Mouse (Mus musculus): ENCODE measurements at regions not wholly inside any gene's neighbourhood (a gene's known extent, or its start where the extent isn't known, plus 50 kb on each side); places are given as distances from the start of the nearest gene placed in this dataset.

- no peak for DNase-seq (ENCODE audit: low spot score in 2 of 2)
These were observed 348.8 kb downstream of the Hs3st3b1 start for GRCm38 (mm10) chr11:63573271-63573670.

DNA sequence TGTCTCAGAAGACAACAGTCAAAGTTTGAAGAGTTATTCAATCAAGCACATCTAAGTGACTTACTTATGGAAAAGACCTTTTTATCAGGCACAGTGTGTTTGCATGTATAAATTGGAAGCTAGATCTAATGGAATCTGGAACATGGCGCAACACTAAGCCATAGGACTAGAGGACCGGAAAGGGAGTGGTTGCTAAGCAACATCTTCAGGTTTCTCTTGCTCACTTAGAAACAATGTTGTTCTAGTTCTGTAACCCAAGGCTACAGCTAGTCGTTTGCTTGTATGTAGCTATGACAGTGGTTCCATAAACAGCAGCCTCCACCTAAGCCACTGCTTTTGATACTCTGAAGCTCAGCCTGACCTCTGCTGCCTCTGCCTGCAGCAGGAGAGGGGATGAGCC lies 338.8 kb downstream of the Hs3st3b1 start:
- no peak for DNase-seq (ENCODE audit: low spot score in 2 of 2)

DNA sequence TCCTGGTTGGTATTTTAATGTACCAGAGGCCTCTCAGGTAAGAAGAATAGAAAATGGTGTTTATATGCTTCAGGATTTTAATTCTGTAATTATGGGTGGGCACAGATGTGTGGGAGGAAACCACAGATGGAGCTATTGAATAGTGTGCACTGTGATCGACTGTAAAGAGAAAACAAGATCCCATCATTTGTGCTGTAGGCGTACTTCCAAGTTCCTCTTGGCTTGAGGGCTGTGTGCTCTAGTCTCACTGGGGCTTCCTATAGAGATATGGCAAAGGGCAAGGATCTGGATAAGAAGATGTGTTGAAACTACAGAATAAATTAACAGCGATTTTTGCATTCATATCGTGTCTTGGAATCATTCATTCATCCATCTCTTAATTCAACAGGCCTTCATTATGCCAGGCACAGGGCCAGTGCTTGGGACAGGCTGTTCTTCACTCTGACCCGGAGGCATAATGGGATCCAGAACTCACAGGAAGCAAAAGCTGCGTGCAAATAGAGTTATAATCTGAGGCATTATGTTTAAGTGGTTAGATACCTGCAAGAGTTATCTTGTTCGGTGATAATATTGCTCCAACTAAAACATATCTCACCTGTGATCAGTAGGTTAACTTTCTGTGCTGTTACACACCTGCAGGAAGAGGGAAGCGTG lies 336.7 kb downstream of the Hs3st3b1 start:
- no peak for DNase-seq (ENCODE audit: low spot score in 2 of 2)

- no peak for DNase-seq (ENCODE audit: low spot score in 2 of 2)
These were observed 301.9 kb downstream of the Hs3st3b1 start for GRCm38 (mm10) chr11:63620220-63620619.

- DNase-seq (ENCODE audit: low spot score in 2 of 2) = no peak
These were observed 291.8 kb downstream of the Hs3st3b1 start for GRCm38 (mm10) chr11:63630336-63630735.

DNA sequence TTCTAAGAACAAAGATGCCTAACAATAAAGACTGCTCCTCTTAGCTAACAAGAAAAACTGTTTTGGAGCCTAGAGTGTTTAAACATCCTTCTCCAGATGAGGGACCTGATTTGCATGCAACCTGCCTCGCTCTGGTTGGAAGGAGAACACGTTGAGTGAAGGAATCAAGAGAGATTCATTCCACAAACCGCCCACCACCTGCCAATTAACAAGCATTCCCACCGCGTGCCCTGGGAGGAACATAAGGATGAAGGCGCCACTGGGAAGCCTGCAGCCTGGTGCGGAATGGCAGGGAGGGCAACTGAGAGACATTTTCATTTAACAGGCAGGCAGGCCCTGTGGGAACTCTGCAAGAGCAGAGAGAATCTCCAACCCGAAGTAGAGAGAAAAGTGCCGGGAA lies 265.0 kb downstream of the Hs3st3b1 start:
- peak in 1 of 2 experiments; percentile 21 for DNase-seq (ENCODE audit: low spot score in 2 of 2)

DNA sequence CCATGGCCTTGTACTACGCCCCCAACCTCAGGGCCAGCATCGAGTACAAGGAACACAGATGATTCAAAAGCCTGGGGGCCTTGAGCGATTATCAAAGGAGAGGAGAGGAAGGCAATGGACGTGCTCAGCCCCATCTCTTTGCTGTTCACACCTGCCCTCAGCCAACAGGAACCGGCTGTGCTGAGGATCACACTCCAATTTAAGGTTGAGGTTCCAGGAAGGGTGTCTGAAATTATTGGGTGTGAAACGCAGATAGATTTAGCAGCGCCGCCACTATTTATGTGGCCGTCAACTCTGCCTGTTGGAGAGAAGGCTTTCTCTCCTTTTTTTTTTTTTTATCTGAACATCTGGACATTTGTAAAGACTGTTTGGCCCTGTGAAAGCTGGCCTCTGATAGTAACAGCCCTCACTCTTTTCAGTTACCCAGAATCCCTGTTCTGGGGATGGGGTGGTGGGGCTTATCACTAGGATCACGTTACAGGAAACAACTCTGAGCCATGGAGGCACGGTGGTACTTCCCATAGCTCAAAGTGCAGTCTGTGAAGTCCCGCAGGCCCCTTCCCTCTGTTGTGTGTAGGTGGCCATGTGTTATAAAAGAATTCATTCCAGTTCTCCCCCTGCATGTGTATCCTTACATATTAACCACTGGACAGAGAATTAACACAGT lies 256.7 kb downstream of the Hs3st3b1 start:
- no peak for DNase-seq (ENCODE audit: low spot score in 2 of 2)

GRCm38 (mm10) chr11:63670477-63670876 lies 251.6 kb downstream of the Hs3st3b1 start:
- no peak for DNase-seq (ENCODE audit: low spot score in 2 of 2)

DNA sequence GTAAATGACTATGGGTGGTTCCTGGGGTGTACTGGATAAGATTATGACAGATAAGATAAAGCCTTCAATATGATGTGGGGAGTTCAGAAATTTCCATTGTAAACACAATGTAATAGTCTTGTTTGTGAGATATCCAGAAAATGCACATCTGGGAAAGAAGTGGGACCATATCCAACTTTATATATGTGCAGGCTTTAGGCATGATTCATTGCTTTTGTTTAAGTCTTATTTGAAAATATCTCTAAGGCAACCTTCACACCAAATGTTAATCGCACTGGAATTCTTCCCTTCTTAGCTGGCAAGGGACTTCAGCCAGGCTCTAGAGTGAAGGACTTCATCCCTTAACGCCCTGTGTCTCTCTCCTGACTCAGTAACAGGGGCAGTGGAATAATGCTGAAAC lies 250.3 kb downstream of the Hs3st3b1 start:
- no peak for DNase-seq (ENCODE audit: low spot score in 2 of 2)

DNA sequence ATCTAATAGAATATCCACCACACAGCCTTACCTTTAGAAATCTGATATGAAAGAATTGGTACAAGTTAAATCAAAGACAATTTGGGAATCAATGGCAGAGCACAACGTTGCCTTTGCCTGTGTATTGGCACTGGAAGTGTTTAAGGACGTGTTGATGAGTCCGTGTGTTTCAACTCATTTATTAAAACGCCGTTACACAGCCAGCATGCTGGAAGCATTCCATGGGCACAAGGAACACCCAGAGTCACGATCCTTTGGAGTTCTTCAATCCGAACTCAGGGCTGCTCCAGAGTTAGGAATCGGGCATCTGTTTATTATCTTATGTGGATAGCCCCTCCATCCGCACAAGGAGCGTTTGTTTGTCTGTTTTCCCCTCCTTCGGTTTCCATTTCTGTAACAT lies 244.2 kb downstream of the Hs3st3b1 start:
- DNase-seq (ENCODE audit: low spot score in 2 of 2) = no peak

DNA sequence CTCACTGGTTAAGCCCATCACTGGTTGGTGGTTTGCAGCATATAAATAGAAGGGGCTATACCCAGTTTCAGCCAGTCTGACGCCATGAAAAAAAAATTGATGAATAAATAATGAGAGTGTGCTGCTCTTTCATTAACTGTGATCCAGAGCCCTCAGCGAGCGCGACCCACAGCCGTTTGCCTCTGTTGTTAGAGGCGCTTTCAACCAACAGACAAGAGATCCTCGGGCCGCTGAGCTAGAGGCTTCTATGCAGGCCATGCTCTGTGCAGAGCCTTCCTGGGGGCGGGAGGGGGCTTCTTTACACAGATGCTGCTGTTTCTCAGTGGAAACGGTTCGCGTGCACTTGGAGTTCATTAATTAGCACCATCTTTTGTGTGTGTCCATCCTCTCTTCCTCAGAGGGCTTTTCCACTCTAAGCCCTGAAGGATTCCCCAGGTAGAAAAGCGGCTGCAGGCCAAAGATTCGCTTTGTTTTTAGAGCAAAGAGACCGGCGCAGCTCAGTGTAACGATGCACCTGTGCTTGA lies 243.6 kb downstream of the Hs3st3b1 start:
- no peak for DNase-seq (ENCODE audit: low spot score in 2 of 2)

GRCm38 (mm10) chr11:63679491-63679890 lies 242.6 kb downstream of the Hs3st3b1 start:
- no peak for DNase-seq (ENCODE audit: low spot score in 2 of 2)

GRCm38 (mm10) chr11:63684228-63684980 lies 237.7 kb downstream of the Hs3st3b1 start:
- DNase-seq (ENCODE audit: low spot score in 2 of 2) = no peak

DNA sequence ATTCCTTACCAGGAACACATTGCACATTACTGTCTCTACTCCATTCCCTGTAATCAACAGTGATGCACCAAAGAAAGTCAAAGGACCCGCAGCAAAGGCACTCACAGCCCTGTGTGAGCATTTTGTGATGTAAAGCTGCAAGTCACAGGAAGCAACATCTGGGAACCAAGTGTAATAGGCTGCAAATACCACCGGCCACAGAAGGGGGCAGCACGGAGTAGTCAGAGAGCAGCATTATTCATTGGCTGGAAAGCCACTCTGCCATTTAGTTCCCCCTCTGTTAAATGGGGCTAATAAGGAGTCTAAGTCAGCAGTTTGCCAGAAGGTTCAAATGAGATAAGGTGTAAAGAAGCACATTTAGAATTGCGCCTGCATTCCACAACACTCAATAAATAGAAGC lies 231.0 kb downstream of the Hs3st3b1 start:
- DNase-seq (ENCODE audit: low spot score in 2 of 2) = no peak

- DNase-seq (ENCODE audit: low spot score in 2 of 2) = no peak
These were observed 217.0 kb downstream of the Hs3st3b1 start for GRCm38 (mm10) chr11:63704995-63705580.

DNA sequence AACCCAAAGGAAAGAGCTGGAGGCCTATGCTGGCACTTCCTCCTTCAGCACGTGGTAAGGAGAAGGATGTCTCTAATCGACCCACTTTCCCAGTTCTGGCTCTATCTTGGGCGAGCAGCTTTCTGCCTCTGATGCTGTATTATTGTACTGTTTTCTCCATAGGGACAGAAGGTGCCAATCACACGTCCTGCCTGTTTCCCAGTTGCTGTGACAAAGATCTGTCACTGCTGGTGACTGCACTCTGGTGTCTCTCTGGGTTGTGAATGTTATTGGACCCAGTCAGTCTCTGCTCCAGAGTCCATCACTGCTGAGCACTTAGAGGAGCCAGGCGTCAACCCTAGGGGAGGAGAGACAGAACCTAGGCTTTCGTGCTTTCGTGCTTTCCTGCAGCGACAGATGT lies 216.0 kb downstream of the Hs3st3b1 start:
- DNase-seq (ENCODE audit: low spot score in 2 of 2) = no peak

DNA sequence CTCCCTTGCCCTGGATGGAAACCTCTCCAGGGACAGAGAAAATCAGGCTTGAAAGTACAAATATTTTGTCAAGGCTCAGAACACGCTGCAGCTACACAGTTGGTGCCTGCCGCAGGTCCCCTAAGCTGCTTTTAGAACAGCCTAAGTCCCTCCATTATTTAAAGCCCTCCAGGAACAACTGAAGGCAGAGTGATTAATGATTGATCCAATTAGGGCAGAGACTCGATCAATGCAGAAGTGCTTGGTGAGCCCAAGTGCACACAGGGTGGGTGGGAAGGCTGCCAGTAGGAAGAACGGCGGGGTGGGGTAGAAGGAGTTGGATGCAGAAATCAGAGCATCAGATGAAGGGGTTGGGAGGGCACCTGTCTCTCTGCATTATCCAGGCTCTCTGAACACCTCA lies 215.0 kb downstream of the Hs3st3b1 start:
- no peak for DNase-seq (ENCODE audit: low spot score in 2 of 2)

DNA sequence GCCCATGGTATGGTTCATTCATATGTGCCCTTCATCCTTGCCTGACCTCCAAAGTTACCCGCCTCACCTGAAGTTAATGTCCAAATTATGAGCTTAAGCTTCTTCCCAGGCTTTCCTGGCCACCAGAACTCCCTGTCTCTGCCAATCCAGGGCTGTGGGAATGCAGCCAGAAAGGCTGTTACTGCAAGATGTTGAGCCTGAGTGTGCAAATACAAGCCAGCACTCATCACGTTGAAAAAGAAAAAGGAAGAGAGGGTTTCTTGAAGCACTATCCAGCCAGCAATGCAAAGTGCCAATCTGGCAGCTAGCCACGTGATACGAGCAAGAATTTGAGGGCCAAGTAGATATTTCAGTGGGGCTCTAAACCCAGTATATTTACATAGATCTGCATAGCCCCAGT lies 213.7 kb downstream of the Hs3st3b1 start:
- DNase-seq (ENCODE audit: low spot score in 2 of 2) = peak in 1 of 2 experiments; percentile 26

GRCm38 (mm10) chr11:63712053-63712864 lies 209.8 kb downstream of the Hs3st3b1 start:
- no peak for DNase-seq (ENCODE audit: low spot score in 2 of 2)

- DNase-seq (ENCODE audit: low spot score in 2 of 2) = no peak
These were observed 199.8 kb downstream of the Hs3st3b1 start for GRCm38 (mm10) chr11:63722261-63722660.

DNA sequence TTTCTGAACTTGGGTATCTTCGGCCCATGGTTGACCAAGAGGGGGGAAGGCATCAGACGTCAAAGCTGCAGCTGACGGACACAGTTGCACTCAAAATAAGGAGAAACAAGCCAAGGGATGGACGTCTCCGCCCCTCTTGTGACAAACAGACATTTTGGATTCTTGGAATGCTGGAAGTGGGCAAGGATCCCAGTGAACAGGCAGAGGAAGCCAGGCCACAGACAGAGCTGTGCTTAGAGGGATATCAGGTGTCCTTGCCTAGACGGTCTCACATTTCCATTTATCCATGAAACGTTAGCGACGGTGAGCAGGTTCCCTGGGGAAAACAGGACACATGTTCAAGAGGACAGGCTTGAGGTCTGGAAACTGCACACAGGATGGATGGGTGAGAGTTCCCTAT lies 191.2 kb downstream of the Hs3st3b1 start:
- DNase-seq (ENCODE audit: low spot score in 2 of 2) = no peak

Measured in frontal cortex, postnatal 14 days (tissue).